Mouse (Mus musculus) embryonic facial prominence, embryonic 13.5 days (tissue): ENCODE results near the gene Col11a1. TPM values are rescaled to one million over a fixed set of nuclear protein-coding genes. Genes with fewer than 3 reads are reported as not detected.

Experiments used
- ATAC-seq: fragments of 200-750 bp; cut with Nextera tagmentation; 2 replicates; pipeline ENCODE4 v1.8.0; 2017; ENCODE audit warnings: low read depth; ENCODE audit not compliant: insufficient number of reproducible peaks, insufficient read depth, low FRiP score, low TSS enrichment
- H3K27ac ChIP-seq: fragments of 300-500 bp; sonication (generic); 2 replicates; pipeline ENCODE4 v1.5.1; 2015; ENCODE audit warnings: moderate library complexity, mild to moderate bottlenecking, inconsistent platforms
- H3K27me3 ChIP-seq: fragments of 300-500 bp; sonication (generic); 2 replicates; pipeline ENCODE4 v1.6.1; 2015; ENCODE audit warnings: mild to moderate bottlenecking, inconsistent platforms
- H3K36me3 ChIP-seq: fragments of 300-500 bp; sonication (generic); 2 replicates; pipeline ENCODE4 v1.6.1; 2015; ENCODE audit warnings: mild to moderate bottlenecking, inconsistent platforms
- H3K4me1 ChIP-seq: fragments of 300-500 bp; sonication (generic); 2 replicates; pipeline ENCODE4 v1.6.1; 2015; ENCODE audit warnings: inconsistent platforms
- H3K4me2 ChIP-seq: fragments of 300-500 bp; sonication (generic); 2 replicates; pipeline ENCODE4 v1.6.1; 2015; ENCODE audit warnings: moderate library complexity, mild to moderate bottlenecking, inconsistent platforms
- H3K4me3 ChIP-seq: fragments of 300-500 bp; sonication (generic); 2 replicates; pipeline ENCODE4 v1.5.1; 2015; ENCODE audit warnings: mild to moderate bottlenecking, inconsistent platforms
- H3K9ac ChIP-seq: fragments of 300-500 bp; sonication (generic); 2 replicates; pipeline ENCODE4 v1.6.1; 2015; ENCODE audit warnings: mild to moderate bottlenecking, inconsistent platforms
- H3K9me3 ChIP-seq: fragments of 300-500 bp; sonication (generic); 2 replicates; pipeline ENCODE4 v1.6.1; 2016; ENCODE audit warnings: inconsistent platforms
- WGBS: fragments of 180-500 bp; shearing (Covaris S2); methylation state at CpG from one replicate; pipeline ENCODE4 v1.1.7; 2015; ENCODE audit warnings: mixed read lengths; 5-methylcytosine and 5-hydroxymethylcytosine counted together
- polyA plus RNA-seq: library from polyadenylated mRNA; unstranded; fragments of >200 nt; fragmentation: Nextera tagmentation; extraction: Ambion mirVana; gene quantifications from 2 replicates; pipeline ENCODE4 v1.2.1, GENCODE M21; 2015

Gene Col11a1
- polyA plus RNA-seq, 1 experiment from 2014 or later = 69.1 TPM

- H3K27ac ChIP-seq = no peak overlapping the region
- no peak overlapping the region for H3K4me2 ChIP-seq
- H3K36me3 ChIP-seq = no peaks in the 10 kb centered on the region
- no peaks in the 10 kb centered on the region for H3K27me3 ChIP-seq
- WGBS = 23% methylated on average over 3 of the region's 3 CpGs
- no peaks in the 10 kb centered on the region for H3K4me1 ChIP-seq
- no peak overlapping the region for H3K9ac ChIP-seq
- H3K9me3 ChIP-seq = no peaks in the 10 kb centered on the region
- no peak overlapping the region for H3K4me3 ChIP-seq
- no peak for ATAC-seq
Measured at GRCm38 (mm10) chr3:114147140-114147539, 116.8 kb downstream of the Col11a1 start.

- Histone ChIP-seq H3K4me3 (no peak overlapping the region), H3K4me1 (no peaks in the 10 kb centered on the region), H3K27ac (no peak overlapping the region), H3K36me3 (no peaks in the 10 kb centered on the region), H3K9me3 (no peaks in the 10 kb centered on the region), H3K27me3 (no peaks in the 10 kb centered on the region), H3K4me2 (no peak overlapping the region), H3K9ac (no peak overlapping the region)
- ATAC-seq = no peak
- 80% methylated on average over 6 of the region's 6 CpGs for WGBS
Measured at GRCm38 (mm10) chr3:114197964-114198750, 167.8 kb downstream of the Col11a1 start.

- 86% methylated on average over 4 of the region's 4 CpGs for WGBS
- Histone ChIP-seq H3K9ac (no peak overlapping the region), H3K9me3 (no peaks in the 10 kb centered on the region), H3K36me3 (peaks cover 10% of the 10 kb centered on the region), H3K4me1 (no peaks in the 10 kb centered on the region), H3K4me3 (no peak overlapping the region), H3K27me3 (no peaks in the 10 kb centered on the region), H3K4me2 (no peak overlapping the region), H3K27ac (no peak overlapping the region)
- no peak for ATAC-seq
Measured at GRCm38 (mm10) chr3:114212255-114212654, 181.9 kb downstream of the Col11a1 start.

- 81% methylated on average over 5 of the region's 5 CpGs for WGBS
- no peak overlapping the region for H3K9ac ChIP-seq
- H3K36me3 ChIP-seq = peaks cover 16% of the 10 kb centered on the region
- H3K4me3 ChIP-seq = no peak overlapping the region
- H3K4me1 ChIP-seq = no peaks in the 10 kb centered on the region
- H3K9me3 ChIP-seq = no peaks in the 10 kb centered on the region
- no peaks in the 10 kb centered on the region for H3K27me3 ChIP-seq
- no peak overlapping the region for H3K4me2 ChIP-seq
- no peak overlapping the region for H3K27ac ChIP-seq
- no peak for ATAC-seq
Measured at GRCm38 (mm10) chr3:114216105-114216504, 185.8 kb downstream of the Col11a1 start.

- Histone ChIP-seq H3K9ac (no peak overlapping the region), H3K4me2 (no peak overlapping the region), H3K4me3 (no peak overlapping the region), H3K27me3 (no peaks in the 10 kb centered on the region), H3K36me3 (no peaks in the 10 kb centered on the region), H3K27ac (no peak overlapping the region), H3K4me1 (no peaks in the 10 kb centered on the region), H3K9me3 (no peaks in the 10 kb centered on the region)
- ATAC-seq = no peak
- WGBS = 54% methylated on average over 1 of the region's 1 CpGs
Measured at GRCm38 (mm10) chr3:114229501-114229900, 199.2 kb downstream of the Col11a1 start.
